ENCODE assay signal across 12 mouse cellular contexts in genomic region chr11:70172298-70172697, GRCm38 (mm10). TPM values are rescaled to one million over a fixed set of nuclear protein-coding genes. Genes with fewer than 3 reads are reported as not detected.
A peak's percentile ranks its signal among the peaks of the same experiment; 100 is the strongest.
DNase-seq lines count a peak whose midpoint lies in the region; ATAC-seq and TF ChIP-seq lines count a peak whose summit lies in the region.
"Had no signal": no experiment of that assay in that cellular context is flagged by ENCODE, and none has a peak within 500 bp of the region (broad histone marks: within the 10 kb centered on the region; RNA-seq: fewer than 3 reads in every experiment).

No protein-coding gene starts in this region.

- H3K4me3 ChIP-seq in hindbrain, postnatal 0 days (ENCODE audit: low read length) = no peak overlapping the region
- no peak overlapping the region for H3K4me3 ChIP-seq in hindbrain, embryonic 14.5 days (replicated peaks; ENCODE audit: low read length)
- H3K4me3 ChIP-seq in midbrain, embryonic 11.5 days (ENCODE audit: low read depth, low read length) = no peak overlapping the region
- H3K4me3 ChIP-seq in midbrain, embryonic 13.5 days (replicated peaks) = no peak overlapping the region
- H3K4me3 ChIP-seq in ES-E14 (ENCODE audit: insufficient read depth in 1 of 2, low read depth in 1 of 2, low read length in 2 of 2, poor library complexity in 1 of 2, severe bottlenecking in 1 of 2) = no peak overlapping the region
- H3K4me3 ChIP-seq: limb, embryonic 13.5 days; myocyte had no signal

- no peaks in the 10 kb centered on the region for H3K4me1 ChIP-seq in hindbrain, postnatal 0 days (ENCODE audit: insufficient read depth, low read length)
- H3K4me1 ChIP-seq in hindbrain, embryonic 14.5 days (replicated peaks; ENCODE audit: control insufficient read depth, insufficient read depth, low read length) = no peaks in the 10 kb centered on the region
- no peaks in the 10 kb centered on the region for H3K4me1 ChIP-seq in midbrain, embryonic 11.5 days (ENCODE audit: control insufficient read depth, insufficient read depth, low read length)
- H3K4me1 ChIP-seq in midbrain, embryonic 13.5 days (replicated peaks) = no peaks in the 10 kb centered on the region
- H3K4me1 ChIP-seq in ES-E14 (ENCODE audit: control insufficient read depth in 2 of 2, insufficient read depth in 2 of 2, low read length in 2 of 2, poor library complexity in 1 of 2) = no peaks in the 10 kb centered on the region

- TF ChIP-seq CTCF in hindbrain, postnatal 0 days (IDR thresholded peaks at IDR 0.05; ENCODE audit: low read depth) = peak; percentile 22; the same call in 1 of the 2 replicates

- 53% methylated on average over 5 of the region's 5 CpGs for WGBS in hindbrain, postnatal 0 days
- 61% methylated on average over 5 of the region's 5 CpGs for WGBS in hindbrain, embryonic 14.5 days
- WGBS in midbrain, embryonic 11.5 days = 50% methylated on average over 5 of the region's 5 CpGs
- 48% methylated on average over 5 of the region's 5 CpGs for WGBS in midbrain, embryonic 13.5 days

- H3K4me2 ChIP-seq in hindbrain, postnatal 0 days (ENCODE audit: low read depth, low read length) = no peak overlapping the region
- no peak overlapping the region for H3K4me2 ChIP-seq in hindbrain, embryonic 14.5 days (replicated peaks)
- H3K4me2 ChIP-seq in midbrain, embryonic 11.5 days = no peak overlapping the region
- H3K4me2 ChIP-seq in midbrain, embryonic 13.5 days (replicated peaks) = no peak overlapping the region
- H3K4me2 ChIP-seq: heart, embryonic 11.5 days; limb, embryonic 13.5 days had no signal

- H3K27me3 ChIP-seq in hindbrain, postnatal 0 days (ENCODE audit: insufficient read depth, low read length) = no peaks in the 10 kb centered on the region
- H3K27me3 ChIP-seq in hindbrain, embryonic 14.5 days (ENCODE audit: control insufficient read depth, insufficient read depth, low read length) = no peaks in the 10 kb centered on the region
- no peaks in the 10 kb centered on the region for H3K27me3 ChIP-seq in midbrain, embryonic 11.5 days (ENCODE audit: control insufficient read depth, insufficient read depth, low read length)
- no peaks in the 10 kb centered on the region for H3K27me3 ChIP-seq in midbrain, embryonic 13.5 days
- H3K27me3 ChIP-seq: limb, embryonic 13.5 days had no signal

- in situ Hi-C loops in ES-E14 (cut with MboI; ENCODE audit: low sequenced_read_pairs in 2 of 2, unreplicated experiment in 2 of 2) = loop anchor here in 1 of 2 experiments (10.0 kb wide), 1 partner anchor 117 kb away; the partner anchor contains the start of gene Asgr1

- no peak for DNase-seq in hindbrain, postnatal 0 days (ENCODE audit: low spot score)
- DNase-seq in hindbrain, embryonic 14.5 days (ENCODE audit: low spot score) = no peak
- DNase-seq in midbrain, embryonic 11.5 days (ENCODE audit: low spot score, missing footprints) = peak; percentile 67
- peak; percentile 56 for DNase-seq in ES-E14 (ENCODE audit: low read depth, low spot score)
- peak; percentile 26 for DNase-seq in induced T-regulatory cell, adult 2 months (ENCODE audit: low read depth)
- DNase-seq in heart, adult 11 months = no peak
- no peak for DNase-seq in adrenal gland, postnatal 4 days (ENCODE audit: low spot score in 2 of 2)

- no peaks in the 10 kb centered on the region for H3K9me3 ChIP-seq in hindbrain, postnatal 0 days (ENCODE audit: low read length)
- no peaks in the 10 kb centered on the region for H3K9me3 ChIP-seq in hindbrain, embryonic 14.5 days (ENCODE audit: control insufficient read depth, low read length)
- no peaks in the 10 kb centered on the region for H3K9me3 ChIP-seq in midbrain, embryonic 11.5 days (ENCODE audit: control insufficient read depth, low read length)
- no peaks in the 10 kb centered on the region for H3K9me3 ChIP-seq in midbrain, embryonic 13.5 days
- no peaks in the 10 kb centered on the region; the same call in 1 of the 2 replicates for H3K9me3 ChIP-seq in ES-E14 (ENCODE audit: control insufficient read depth, insufficient read depth, low read depth, low read length)
- H3K9me3 ChIP-seq: limb, embryonic 13.5 days had no signal

- ATAC-seq in hindbrain, postnatal 0 days = no peak
- ATAC-seq in hindbrain, embryonic 14.5 days (ENCODE audit: low FRiP score) = no peak
- ATAC-seq in midbrain, embryonic 11.5 days (ENCODE audit: low FRiP score) = no peak
- no peak for ATAC-seq in midbrain, embryonic 13.5 days

- no peaks in the 10 kb centered on the region for H3K36me3 ChIP-seq in hindbrain, postnatal 0 days (ENCODE audit: insufficient read depth, low read length)
- no peaks in the 10 kb centered on the region for H3K36me3 ChIP-seq in hindbrain, embryonic 14.5 days (replicated peaks; ENCODE audit: control insufficient read depth, insufficient read depth)
- H3K36me3 ChIP-seq in midbrain, embryonic 11.5 days (ENCODE audit: control insufficient read depth, insufficient read depth, low read length) = no peaks in the 10 kb centered on the region
- no peaks in the 10 kb centered on the region for H3K36me3 ChIP-seq in midbrain, embryonic 13.5 days
- no peaks in the 10 kb centered on the region for H3K36me3 ChIP-seq in ES-E14 (ENCODE audit: control insufficient read depth, insufficient read depth, low read length, poor library complexity, severe bottlenecking)
- H3K36me3 ChIP-seq: limb, embryonic 13.5 days had no signal

- H3K9ac ChIP-seq in hindbrain, postnatal 0 days (replicated peaks; ENCODE audit: low read length) = no peak overlapping the region
- no peak overlapping the region for H3K9ac ChIP-seq in hindbrain, embryonic 14.5 days
- no peak overlapping the region for H3K9ac ChIP-seq in midbrain, embryonic 11.5 days (ENCODE audit: low read length)
- no peak overlapping the region for H3K9ac ChIP-seq in midbrain, embryonic 13.5 days (replicated peaks)
- no peak overlapping the region for H3K9ac ChIP-seq in ES-E14 (ENCODE audit: insufficient read depth, low read depth, low read length, poor library complexity, severe bottlenecking)
- H3K9ac ChIP-seq: limb, embryonic 13.5 days had no signal

- no peak overlapping the region for H3K27ac ChIP-seq in hindbrain, postnatal 0 days
- H3K27ac ChIP-seq in hindbrain, embryonic 14.5 days = no peak overlapping the region
- H3K27ac ChIP-seq in midbrain, embryonic 11.5 days (ENCODE audit: low read depth, low read length) = no peak overlapping the region
- H3K27ac ChIP-seq in midbrain, embryonic 13.5 days = no peak overlapping the region
- no peak overlapping the region for H3K27ac ChIP-seq in ES-E14 (ENCODE audit: insufficient read depth, low read depth, low read length, poor library complexity, severe bottlenecking)
- H3K27ac ChIP-seq: limb, embryonic 13.5 days had no signal

TF ChIP-seq in ES-E14, 5 proteins besides CTCF, POLR2A, EP300 and RAD21 (continues in another document):
- TF ChIP-seq CHD2 (IDR thresholded peaks at IDR 0.05; ENCODE audit: low read depth, low read length) (no peak), ZNF384 (IDR thresholded peaks at IDR 0.05; ENCODE audit: low read depth, low read length) (no peak), HCFC1 (IDR thresholded peaks at IDR 0.05; ENCODE audit: borderline replicate concordance, insufficient read depth, low read length) (no peak)

RNA-seq across cellular contexts. Expression of gene Clec10a, which starts 16.3 kb away (rescaled TPM):
- 1.7 TPM in 1 of 2 replicates, not detected in the other for total RNA-seq in hindbrain, postnatal 0 days (2014; rRNA removed)
- polyA plus RNA-seq in hindbrain, postnatal 0 days (2015; fragmentation: Nextera tagmentation; extraction: Ambion mirVana) = 1.3 and 1.6 TPM in 2 replicates
- 0.78 and 1.2 TPM in 2 replicates for polyA plus RNA-seq in hindbrain, embryonic 14.5 days (2014; fragmentation: Nextera tagmentation; extraction: Ambion mirVana)
- polyA plus RNA-seq in midbrain, embryonic 11.5 days (2014; fragmentation: Nextera tagmentation; extraction: Ambion mirVana) = 0.66 and 0.89 TPM in 2 replicates
- polyA plus RNA-seq in midbrain, embryonic 13.5 days (2015; fragmentation: Nextera tagmentation; extraction: Ambion mirVana) = 0.59 TPM in 2 replicates
- total RNA-seq in ES-E14 (2012; rRNA removed) = 2.1 and 2.2 TPM in 2 replicates
- total RNA-seq in adrenal gland, postnatal 4 days (2021) = 1 to 10 TPM; 2.1 to 3.5 TPM
- total RNA-seq: CH12.LX had no signal
- polyA plus RNA-seq: heart, embryonic 11.5 days had no signal

RNA-seq across cellular contexts. Expression of gene Slc16a11, which starts 40.3 kb away (rescaled TPM):
- total RNA-seq in hindbrain, postnatal 0 days (2014; rRNA removed) = 13.4 and 23.7 TPM in 2 replicates
- polyA plus RNA-seq in hindbrain, postnatal 0 days (2015; fragmentation: Nextera tagmentation; extraction: Ambion mirVana) = 12.9 and 14.3 TPM in 2 replicates
- 3.5 and 4.7 TPM in 2 replicates for polyA plus RNA-seq in hindbrain, embryonic 14.5 days (2014; fragmentation: Nextera tagmentation; extraction: Ambion mirVana)
- polyA plus RNA-seq in midbrain, embryonic 11.5 days (2014; fragmentation: Nextera tagmentation; extraction: Ambion mirVana) = 0.19 and 0.30 TPM in 2 replicates
- 1.9 and 2.4 TPM in 2 replicates for polyA plus RNA-seq in midbrain, embryonic 13.5 days (2015; fragmentation: Nextera tagmentation; extraction: Ambion mirVana)
- total RNA-seq in ES-E14 (2012; rRNA removed) = 0.98 and 3.0 TPM in 2 replicates
- 1 to 10 TPM in 1 of 2 experiments, under 1 TPM in 1; 0.71 to 2.9 TPM for total RNA-seq in adrenal gland, postnatal 4 days (2021)

RNA-seq across cellular contexts. Expression of gene Mgl2, which starts 42.2 kb away (rescaled TPM):
- not detected in 2 replicates for total RNA-seq in hindbrain, postnatal 0 days (2014; rRNA removed)
- 1.1 and 1.6 TPM in 2 replicates for polyA plus RNA-seq in hindbrain, postnatal 0 days (2015; fragmentation: Nextera tagmentation; extraction: Ambion mirVana)
- 0.93 and 1.1 TPM in 2 replicates for polyA plus RNA-seq in hindbrain, embryonic 14.5 days (2014; fragmentation: Nextera tagmentation; extraction: Ambion mirVana)
- 0.11 and 0.22 TPM in 2 replicates for polyA plus RNA-seq in midbrain, embryonic 11.5 days (2014; fragmentation: Nextera tagmentation; extraction: Ambion mirVana)
- polyA plus RNA-seq in midbrain, embryonic 13.5 days (2015; fragmentation: Nextera tagmentation; extraction: Ambion mirVana) = 0.39 and 0.66 TPM in 2 replicates
- 0.42 and 1.8 TPM in 2 replicates for total RNA-seq in ES-E14 (2012; rRNA removed)
- total RNA-seq in adrenal gland, postnatal 4 days (2021) = 1 to 10 TPM in 1 of 2 experiments, under 1 TPM in 1; 0.90 to 1.7 TPM

RNA-seq across cellular contexts. Expression of gene Slc16a13, which starts 48.6 kb away (rescaled TPM):
- 15.3 and 17.2 TPM in 2 replicates for total RNA-seq in hindbrain, postnatal 0 days (2014; rRNA removed)
- polyA plus RNA-seq in hindbrain, postnatal 0 days (2015; fragmentation: Nextera tagmentation; extraction: Ambion mirVana) = 9.4 and 10.8 TPM in 2 replicates
- polyA plus RNA-seq in hindbrain, embryonic 14.5 days (2014; fragmentation: Nextera tagmentation; extraction: Ambion mirVana) = 12.9 and 13.4 TPM in 2 replicates
- 14.9 and 15.8 TPM in 2 replicates for polyA plus RNA-seq in midbrain, embryonic 11.5 days (2014; fragmentation: Nextera tagmentation; extraction: Ambion mirVana)
- 17.7 and 18.7 TPM in 2 replicates for polyA plus RNA-seq in midbrain, embryonic 13.5 days (2015; fragmentation: Nextera tagmentation; extraction: Ambion mirVana)
- total RNA-seq in ES-E14 (2012; rRNA removed) = 10.7 and 12.4 TPM in 2 replicates
- 10 to 100 TPM in 1 of 2 experiments, 1 to 10 TPM in 1; 6.2 to 10.9 TPM for total RNA-seq in adrenal gland, postnatal 4 days (2021)

RNA-seq across cellular contexts. Expression of gene Bcl6b, which starts 57.3 kb away (rescaled TPM):
- 4.9 and 5.0 TPM in 2 replicates for total RNA-seq in hindbrain, postnatal 0 days (2014; rRNA removed)
- 2.4 and 2.7 TPM in 2 replicates for polyA plus RNA-seq in hindbrain, postnatal 0 days (2015; fragmentation: Nextera tagmentation; extraction: Ambion mirVana)
- polyA plus RNA-seq in hindbrain, embryonic 14.5 days (2014; fragmentation: Nextera tagmentation; extraction: Ambion mirVana) = 5.0 and 5.2 TPM in 2 replicates
- polyA plus RNA-seq in midbrain, embryonic 11.5 days (2014; fragmentation: Nextera tagmentation; extraction: Ambion mirVana) = 4.9 and 5.4 TPM in 2 replicates
- 3.9 and 4.3 TPM in 2 replicates for polyA plus RNA-seq in midbrain, embryonic 13.5 days (2015; fragmentation: Nextera tagmentation; extraction: Ambion mirVana)
- total RNA-seq in ES-E14 (2012; rRNA removed) = 5.2 and 7.1 TPM in 2 replicates
- 10 to 100 TPM; 23.8 to 33.4 TPM for total RNA-seq in adrenal gland, postnatal 4 days (2021)

Comparison
In these comparisons a context has a peak if more than half of its experiments do, and no peak if none do; other contexts are left out.
1. DNase-seq: peak in midbrain, embryonic 11.5 days (single experiment), ES-E14 (single experiment) and induced T-regulatory cell, adult 2 months (single experiment); none in hindbrain, postnatal 0 days (single experiment), hindbrain, embryonic 14.5 days (single experiment), heart, adult 11 months (single experiment) and adrenal gland, postnatal 4 days (0 of 2).